Mouse (Mus musculus): ENCODE results near the gene Il10rb. TPM values are rescaled to one million over a fixed set of nuclear protein-coding genes. Genes with fewer than 3 reads are reported as not detected.

The Il10rb gene
- polyA plus RNA-seq, 1 experiment, result 14.1 TPM

- Histone ChIP-seq H3ac (ENCODE audit: control insufficient read depth, insufficient read length, low read depth) (no peak overlapping the region), H3K27me3 (ENCODE audit: control insufficient read depth, insufficient read depth, insufficient read length) (no peaks in the 10 kb centered on the region), H3K79me2 (ENCODE audit: control insufficient read depth, insufficient read depth) (no peaks in the 10 kb centered on the region), H3K4me3 (ENCODE audit: insufficient read depth, poor library complexity, severe bottlenecking) (no peak overlapping the region), H3K36me3 (ENCODE audit: control insufficient read depth, insufficient read depth) (peaks cover 16% of the 10 kb centered on the region), H3K79me3 (ENCODE audit: low read depth) (no peaks in the 10 kb centered on the region)
- TF ChIP-seq MYOD1 (IDR thresholded peaks at IDR 0.05; ENCODE audit: control insufficient read depth, insufficient read length, low read depth) (no peak), USF1 (IDR thresholded peaks at IDR 0.05; ENCODE audit: low read depth) (no peak), CTCF (IDR thresholded peaks at IDR 0.05; ENCODE audit: control insufficient read depth, insufficient read depth, insufficient read length) (no peak), CEBPB (IDR thresholded peaks at IDR 0.05; ENCODE audit: low read depth) (no peak), MAX (IDR thresholded peaks at IDR 0.05) (no peak), MYOG (IDR thresholded peaks at IDR 0.05; ENCODE audit: control insufficient read depth, extremely low read depth, insufficient read length) (no peak)
Observed at GRCm38 (mm10) chr16:91425816-91426215, 19.9 kb downstream of the Il10rb start.

- no peak overlapping the region for H3ac ChIP-seq (ENCODE audit: control insufficient read depth, insufficient read length, low read depth)
- no peaks in the 10 kb centered on the region for H3K27me3 ChIP-seq (ENCODE audit: control insufficient read depth, insufficient read depth, insufficient read length)
- TF ChIP-seq MYOG (IDR thresholded peaks at IDR 0.05; ENCODE audit: control insufficient read depth, extremely low read depth, insufficient read length), result no peak
- no peaks in the 10 kb centered on the region for H3K79me3 ChIP-seq (ENCODE audit: low read depth)
- peaks cover 16% of the 10 kb centered on the region for H3K36me3 ChIP-seq (ENCODE audit: control insufficient read depth, insufficient read depth)
- no peaks in the 10 kb centered on the region for H3K79me2 ChIP-seq (ENCODE audit: control insufficient read depth, insufficient read depth)
- H3K4me3 ChIP-seq (ENCODE audit: insufficient read depth, poor library complexity, severe bottlenecking), result no peak overlapping the region
Observed at GRCm38 (mm10) chr16:91426586-91426985, 20.6 kb downstream of the Il10rb start.

GRCm38 (mm10) chr16:91427461-91427860, 21.5 kb downstream of the Il10rb start:
- no peak for TF ChIP-seq MYOG (IDR thresholded peaks at IDR 0.05; ENCODE audit: control insufficient read depth, extremely low read depth, insufficient read length)
- no peak for TF ChIP-seq CEBPB (IDR thresholded peaks at IDR 0.05; ENCODE audit: low read depth)
- TF ChIP-seq USF1 (IDR thresholded peaks at IDR 0.05; ENCODE audit: low read depth), result no peak
- TF ChIP-seq CTCF (IDR thresholded peaks at IDR 0.05; ENCODE audit: control insufficient read depth, insufficient read depth, insufficient read length), result no peak
- TF ChIP-seq MAX (IDR thresholded peaks at IDR 0.05), result no peak
- no peak for TF ChIP-seq FOSL1 (IDR thresholded peaks at IDR 0.05; ENCODE audit: insufficient read depth, low read length, poor library complexity, severe bottlenecking)
- no peak for TF ChIP-seq MYOD1 (IDR thresholded peaks at IDR 0.05; ENCODE audit: control insufficient read depth, insufficient read length, low read depth)
- no peaks in the 10 kb centered on the region for H3K79me3 ChIP-seq (ENCODE audit: low read depth)

GRCm38 (mm10) chr16:91428259-91428865, 22.4 kb downstream of the Il10rb start:
- no peak for TF ChIP-seq CTCF (IDR thresholded peaks at IDR 0.05; ENCODE audit: control insufficient read depth, insufficient read depth, insufficient read length)
- TF ChIP-seq USF1 (IDR thresholded peaks at IDR 0.05; ENCODE audit: low read depth), result no peak
- no peak for TF ChIP-seq MAX (IDR thresholded peaks at IDR 0.05)
- TF ChIP-seq MYOD1 (IDR thresholded peaks at IDR 0.05; ENCODE audit: control insufficient read depth, insufficient read length, low read depth), result no peak
- no peak for TF ChIP-seq FOSL1 (IDR thresholded peaks at IDR 0.05; ENCODE audit: insufficient read depth, low read length, poor library complexity, severe bottlenecking)
- Histone ChIP-seq H3ac (ENCODE audit: control insufficient read depth, insufficient read length, low read depth) (no peak overlapping the region), H3K4me3 (ENCODE audit: insufficient read depth, poor library complexity, severe bottlenecking) (no peak overlapping the region), H3K36me3 (ENCODE audit: control insufficient read depth, insufficient read depth) (peaks cover 11% of the 10 kb centered on the region), H3K79me2 (ENCODE audit: control insufficient read depth, insufficient read depth) (no peaks in the 10 kb centered on the region), H3K27me3 (ENCODE audit: control insufficient read depth, insufficient read depth, insufficient read length) (peaks cover under 1% of the 10 kb centered on the region), H3K79me3 (ENCODE audit: low read depth) (no peaks in the 10 kb centered on the region)

More at GRCm38 (mm10) chr16:91427461-91427860, 21.5 kb downstream of the Il10rb start:
- Histone ChIP-seq H3ac (ENCODE audit: control insufficient read depth, insufficient read length, low read depth) (no peak overlapping the region), H3K4me3 (ENCODE audit: insufficient read depth, poor library complexity, severe bottlenecking) (no peak overlapping the region), H3K36me3 (ENCODE audit: control insufficient read depth, insufficient read depth) (peaks cover 11% of the 10 kb centered on the region), H3K79me2 (ENCODE audit: control insufficient read depth, insufficient read depth) (no peaks in the 10 kb centered on the region), H3K27me3 (ENCODE audit: control insufficient read depth, insufficient read depth, insufficient read length) (no peaks in the 10 kb centered on the region)

GRCm38 (mm10) chr16:91432720-91433328, 26.9 kb downstream of the Il10rb start:
- Histone ChIP-seq H3K36me3 (ENCODE audit: control insufficient read depth, insufficient read depth) (no peaks in the 10 kb centered on the region), H3ac (ENCODE audit: control insufficient read depth, insufficient read length, low read depth) (no peak overlapping the region), H3K79me2 (ENCODE audit: control insufficient read depth, insufficient read depth) (no peaks in the 10 kb centered on the region), H3K27me3 (ENCODE audit: control insufficient read depth, insufficient read depth, insufficient read length) (peaks cover 3% of the 10 kb centered on the region), H3K79me3 (ENCODE audit: low read depth) (no peaks in the 10 kb centered on the region), H3K4me3 (ENCODE audit: insufficient read depth, poor library complexity, severe bottlenecking) (no peak overlapping the region)
- TF ChIP-seq FOSL1 (IDR thresholded peaks at IDR 0.05; ENCODE audit: insufficient read depth, low read length, poor library complexity, severe bottlenecking) (no peak), USF1 (IDR thresholded peaks at IDR 0.05; ENCODE audit: low read depth) (no peak), MYOG (IDR thresholded peaks at IDR 0.05; ENCODE audit: control insufficient read depth, extremely low read depth, insufficient read length) (no peak), CEBPB (IDR thresholded peaks at IDR 0.05; ENCODE audit: low read depth) (no peak), MYOD1 (IDR thresholded peaks at IDR 0.05; ENCODE audit: control insufficient read depth, insufficient read length, low read depth) (no peak), MAX (IDR thresholded peaks at IDR 0.05) (no peak), CTCF (IDR thresholded peaks at IDR 0.05; ENCODE audit: control insufficient read depth, insufficient read depth, insufficient read length) (no peak)

Data from C2C12 (cell line).